Mouse (Mus musculus) spleen, adult 2 months (tissue): ENCODE measurements around the gene Nup160. TPM values are rescaled to one million over a fixed set of nuclear protein-coding genes. Genes with fewer than 3 reads are reported as not detected.

ENCODE experiments used
- DNase-seq, 2 experiments: peaks; one replicate each; pipeline versions ENCODE4 v3.0.0 to v3.0.0-alpha.2; 2012 to 2021; ENCODE audit warnings: low spot score in 2 of 2, low read depth in 1 of 2
- H3K27ac ChIP-seq: fragments of 200-500 bp; 2 replicates; pipeline ENCODE4 v1.5.1; 2012; ENCODE audit warnings: low read length, inconsistent platforms; ENCODE audit not compliant: insufficient read depth
- H3K27me3 ChIP-seq: fragments of 200-500 bp; 2 replicates; pipeline ENCODE4 v1.6.1; 2012; ENCODE audit warnings: mild to moderate bottlenecking, moderate library complexity, low read length, inconsistent platforms; ENCODE audit not compliant: control insufficient read depth, insufficient read depth
- H3K36me3 ChIP-seq: fragments of 200-500 bp; 2 replicates; pipeline ENCODE4 v1.6.1; 2012; ENCODE audit warnings: mild to moderate bottlenecking, low read length, inconsistent platforms; ENCODE audit not compliant: control insufficient read depth, insufficient read depth
- H3K4me1 ChIP-seq: fragments of 200-500 bp; 2 replicates; pipeline ENCODE4 v1.6.1; 2011; ENCODE audit warnings: inconsistent platforms; ENCODE audit not compliant: control insufficient read depth, insufficient read depth, insufficient read length
- H3K4me3 ChIP-seq: fragments of 200-500 bp; 2 replicates; pipeline ENCODE4 v1.5.1; 2011; ENCODE audit warnings: mild to moderate bottlenecking, inconsistent platforms; ENCODE audit not compliant: insufficient read depth, insufficient read length; ENCODE audit errors: extremely low read depth
- CTCF ChIP-seq: fragments of 200-500 bp; IDR thresholded peaks from 2 replicates; pipeline ENCODE4 v1.5.1; 2011; ENCODE audit warnings: mild to moderate bottlenecking, inconsistent platforms; ENCODE audit not compliant: insufficient read depth, insufficient read length, insufficient replicate concordance; ENCODE audit errors: extremely low read depth
- POLR2A ChIP-seq: fragments of 200-500 bp; IDR thresholded peaks from 2 replicates; pipeline ENCODE4 v1.6.1; 2011; ENCODE audit warnings: low read depth, low read length, inconsistent platforms
- WGBS: fragments of 180-500 bp; shearing (Covaris S2); methylation state at CpG from one replicate; pipeline ENCODE4 v1.1.7; 2018; 5-methylcytosine and 5-hydroxymethylcytosine counted together
- polyA plus RNA-seq: library from polyadenylated mRNA; depleted of rRNA; stranded (reverse); fragments of >200 nt; gene quantifications from 2 replicates; pipeline ENCODE4 v1.2.3, GENCODE M21; 2012

The Nup160 gene
- polyA plus RNA-seq, 1 experiment: 10.3 TPM

GRCm38 (mm10) chr2:90745740-90746537 lies 68.9 kb downstream of the Nup160 start:
- TF ChIP-seq POLR2A (no peak), CTCF (no peak)
- DNase-seq: peak; percentile 29 to 50
- H3K36me3 ChIP-seq: peaks cover 5% of the 10 kb centered on the region
- WGBS: under 1% methylated on average over 54 of the region's 54 CpGs
- H3K4me1 ChIP-seq: no peaks in the 10 kb centered on the region
- peak overlapping the region; percentile 93 for H3K27ac ChIP-seq
- peak overlapping the region; percentile 93 for H3K4me3 ChIP-seq
- no peaks in the 10 kb centered on the region for H3K27me3 ChIP-seq

GRCm38 (mm10) chr2:90746538-90746865 lies 69.5 kb downstream of the Nup160 start:
- WGBS: 8% methylated on average over 4 of the region's 4 CpGs
- H3K4me3 ChIP-seq: peak overlapping the region; percentile 93; the same call in 1 of the 2 replicates
- H3K4me1 ChIP-seq: no peaks in the 10 kb centered on the region

GRCm38 (mm10) chr2:90747131-90747530 lies 70.1 kb downstream of the Nup160 start:
- Histone ChIP-seq H3K27ac (no peak overlapping the region), H3K27me3 (no peaks in the 10 kb centered on the region), H3K36me3 (peaks cover 9% of the 10 kb centered on the region), H3K4me1 (no peaks in the 10 kb centered on the region), H3K4me3 (no peak overlapping the region)
- 95% methylated on average over 10 of the region's 10 CpGs for WGBS
- TF ChIP-seq POLR2A (no peak), CTCF (no peak)
- no peak for DNase-seq

More at GRCm38 (mm10) chr2:90746538-90746865, 69.5 kb downstream of the Nup160 start:
- H3K27me3 ChIP-seq: no peaks in the 10 kb centered on the region
- no peak for DNase-seq
- no peak for TF ChIP-seq POLR2A
- no peak for TF ChIP-seq CTCF
- peaks cover 8% of the 10 kb centered on the region for H3K36me3 ChIP-seq
- H3K27ac ChIP-seq: no peak overlapping the region

GRCm38 (mm10) chr2:90749676-90750459 lies 72.9 kb downstream of the Nup160 start:
- no peak overlapping the region for H3K27ac ChIP-seq
- peaks cover 27% of the 10 kb centered on the region for H3K36me3 ChIP-seq
- WGBS: 68% methylated on average over 6 of the region's 6 CpGs
- no peaks in the 10 kb centered on the region for H3K4me1 ChIP-seq
- no peak overlapping the region for H3K4me3 ChIP-seq
- no peak for DNase-seq
- TF ChIP-seq CTCF (no peak), POLR2A (no peak)
- H3K27me3 ChIP-seq: no peaks in the 10 kb centered on the region

GRCm38 (mm10) chr2:90753565-90753964 lies 76.5 kb downstream of the Nup160 start:
- H3K27me3 ChIP-seq: no peaks in the 10 kb centered on the region
- H3K36me3 ChIP-seq: peaks cover 44% of the 10 kb centered on the region
- H3K4me1 ChIP-seq: no peaks in the 10 kb centered on the region
- DNase-seq: no peak
- no peak overlapping the region for H3K4me3 ChIP-seq
- no peak for TF ChIP-seq POLR2A
- no peak for TF ChIP-seq CTCF
- 97% methylated on average over 2 of the region's 2 CpGs for WGBS
- H3K27ac ChIP-seq: no peak overlapping the region

GRCm38 (mm10) chr2:90754188-90754587 lies 77.2 kb downstream of the Nup160 start:
- H3K36me3 ChIP-seq: peaks cover 47% of the 10 kb centered on the region
- TF ChIP-seq CTCF (no peak), POLR2A (no peak)
- WGBS: 92% methylated on average over 3 of the region's 3 CpGs

GRCm38 (mm10) chr2:90765123-90765522 lies 88.1 kb downstream of the Nup160 start:
- Histone ChIP-seq H3K36me3 (peaks cover 50% of the 10 kb centered on the region), H3K27ac (no peak overlapping the region), H3K4me1 (no peaks in the 10 kb centered on the region), H3K4me3 (no peak overlapping the region), H3K27me3 (no peaks in the 10 kb centered on the region)
- no peak for TF ChIP-seq CTCF
- TF ChIP-seq POLR2A: no peak
- DNase-seq: no peak
- 97% methylated on average over 3 of the region's 3 CpGs for WGBS

More at GRCm38 (mm10) chr2:90754188-90754587, 77.2 kb downstream of the Nup160 start:
- Histone ChIP-seq H3K4me1 (no peaks in the 10 kb centered on the region), H3K4me3 (no peak overlapping the region), H3K27ac (no peak overlapping the region), H3K27me3 (no peaks in the 10 kb centered on the region)
- no peak for DNase-seq
